Mouse (Mus musculus): ENCODE results near the gene Pkig. TPM values are rescaled to one million over a fixed set of nuclear protein-coding genes. Genes with fewer than 3 reads are reported as not detected.
A peak's percentile ranks its signal among the peaks of the same experiment; 100 is the strongest.

The Pkig gene
- polyA plus RNA-seq, 1 experiment from 2014 or later, result 119 TPM

GRCm38 (mm10) chr2:163744801-163745570 lies 86.8 kb downstream of the Pkig start:
- 73% methylated on average over 10 of the region's 10 CpGs for WGBS
- Histone ChIP-seq H3K36me3 (no peaks in the 10 kb centered on the region), H3K9me3 (no peaks in the 10 kb centered on the region), H3K9ac (no peak overlapping the region), H3K27ac (no peak overlapping the region), H3K27me3 (peaks cover 14% of the 10 kb centered on the region; the same call in 1 of the 2 replicates), H3K4me2 (no peak overlapping the region), H3K4me1 (peaks cover 14% of the 10 kb centered on the region), H3K4me3 (no peak overlapping the region)
- no peak for ATAC-seq (ENCODE audit: insufficient number of reproducible peaks, low FRiP score, low TSS enrichment, low read depth)

GRCm38 (mm10) chr2:163749647-163750611 lies 91.7 kb downstream of the Pkig start, which contains the start of gene Ada:
Ada (minus strand) TSS chr2:163750239.
- WGBS, result under 1% methylated on average over 52 of the region's 57 CpGs
- peak; percentile 78 for ATAC-seq (ENCODE audit: insufficient number of reproducible peaks, low FRiP score, low TSS enrichment, low read depth)
- Histone ChIP-seq H3K27me3 (peaks cover 14% of the 10 kb centered on the region; the same call in 1 of the 2 replicates), H3K4me2 (peak within 1 kb of the TSS; percentile 95), H3K4me1 (peaks cover 19% of the 10 kb centered on the region), H3K4me3 (peak within 1 kb of the TSS; percentile 59), H3K36me3 (no peaks in the 10 kb centered on the region), H3K9me3 (no peaks in the 10 kb centered on the region), H3K9ac (peak within 1 kb of the TSS; percentile 44), H3K27ac (no peak within 1 kb of the TSS)

- Histone ChIP-seq H3K36me3 (no peaks in the 10 kb centered on the region), H3K9ac (no peak overlapping the region), H3K27me3 (peaks cover 4% of the 10 kb centered on the region; the same call in 1 of the 2 replicates), H3K9me3 (no peaks in the 10 kb centered on the region), H3K4me1 (peaks cover 33% of the 10 kb centered on the region), H3K27ac (no peak overlapping the region), H3K4me3 (no peak overlapping the region), H3K4me2 (no peak overlapping the region)
- no peak for ATAC-seq (ENCODE audit: insufficient number of reproducible peaks, low FRiP score, low TSS enrichment, low read depth)
- WGBS, result 55% methylated on average over 5 of the region's 5 CpGs
These were observed 96.0 kb downstream of the Pkig start for GRCm38 (mm10) chr2:163754228-163754627.

GRCm38 (mm10) chr2:163756723-163757122 lies 98.5 kb downstream of the Pkig start:
- peaks cover 20% of the 10 kb centered on the region for H3K4me1 ChIP-seq
- 38% methylated on average over 2 of the region's 2 CpGs for WGBS

GRCm38 (mm10) chr2:163758146-163758545 lies 100.0 kb downstream of the Pkig start:
- Histone ChIP-seq H3K4me2 (no peak overlapping the region), H3K9ac (no peak overlapping the region), H3K27me3 (no peaks in the 10 kb centered on the region), H3K36me3 (no peaks in the 10 kb centered on the region), H3K4me1 (peaks cover 20% of the 10 kb centered on the region), H3K27ac (no peak overlapping the region), H3K4me3 (no peak overlapping the region), H3K9me3 (no peaks in the 10 kb centered on the region)
- WGBS, result 49% methylated on average over 2 of the region's 2 CpGs
- ATAC-seq (ENCODE audit: insufficient number of reproducible peaks, low FRiP score, low TSS enrichment, low read depth), result no peak

More at GRCm38 (mm10) chr2:163756723-163757122, 98.5 kb downstream of the Pkig start:
- Histone ChIP-seq H3K4me3 (no peak overlapping the region), H3K9ac (no peak overlapping the region), H3K9me3 (no peaks in the 10 kb centered on the region), H3K27me3 (no peaks in the 10 kb centered on the region), H3K27ac (peak overlapping the region; percentile 60), H3K36me3 (no peaks in the 10 kb centered on the region), H3K4me2 (no peak overlapping the region)
- ATAC-seq (ENCODE audit: insufficient number of reproducible peaks, low FRiP score, low TSS enrichment, low read depth), result peak; percentile 41; the same call in 1 of the 2 replicates

- WGBS, result 82% methylated on average over 6 of the region's 6 CpGs
- no peaks in the 10 kb centered on the region for H3K36me3 ChIP-seq
- no peak overlapping the region for H3K4me3 ChIP-seq
- no peaks in the 10 kb centered on the region for H3K9me3 ChIP-seq
- H3K4me1 ChIP-seq, result peaks cover 18% of the 10 kb centered on the region
- no peaks in the 10 kb centered on the region for H3K27me3 ChIP-seq
- no peak overlapping the region for H3K9ac ChIP-seq
- H3K4me2 ChIP-seq, result no peak overlapping the region
- no peak overlapping the region for H3K27ac ChIP-seq
- ATAC-seq (ENCODE audit: insufficient number of reproducible peaks, low FRiP score, low TSS enrichment, low read depth), result no peak
These were observed 102.4 kb downstream of the Pkig start for GRCm38 (mm10) chr2:163760589-163760988.

DNA sequence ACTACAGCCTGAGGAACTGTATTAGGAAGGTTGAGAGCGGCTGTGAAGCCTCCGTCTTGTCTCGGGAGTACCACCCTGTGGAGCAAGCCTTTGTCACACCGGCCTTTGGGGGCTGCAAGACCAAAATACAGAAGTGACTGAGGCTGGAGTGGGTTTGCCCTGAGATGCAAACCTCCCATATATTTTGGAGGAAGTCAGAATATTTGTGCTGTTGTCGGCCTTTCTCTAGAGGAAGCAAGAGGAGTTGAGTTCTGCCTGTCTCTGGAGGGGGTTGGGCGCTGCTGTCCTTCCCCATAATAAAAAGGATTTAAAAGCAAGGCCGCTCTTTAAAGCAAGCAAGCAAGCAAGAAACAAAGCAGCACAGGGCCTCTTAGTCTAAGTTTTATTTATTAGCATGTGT lies 103.2 kb downstream of the Pkig start:
- no peaks in the 10 kb centered on the region for H3K27me3 ChIP-seq
- H3K36me3 ChIP-seq, result no peaks in the 10 kb centered on the region
- no peak overlapping the region for H3K9ac ChIP-seq
- no peak overlapping the region for H3K27ac ChIP-seq
- no peak overlapping the region for H3K4me2 ChIP-seq
- WGBS, result 77% methylated on average over 7 of the region's 7 CpGs
- ATAC-seq (ENCODE audit: insufficient number of reproducible peaks, low FRiP score, low TSS enrichment, low read depth), result no peak
- H3K9me3 ChIP-seq, result no peaks in the 10 kb centered on the region
- H3K4me3 ChIP-seq, result no peak overlapping the region
- peaks cover 10% of the 10 kb centered on the region for H3K4me1 ChIP-seq

DNA sequence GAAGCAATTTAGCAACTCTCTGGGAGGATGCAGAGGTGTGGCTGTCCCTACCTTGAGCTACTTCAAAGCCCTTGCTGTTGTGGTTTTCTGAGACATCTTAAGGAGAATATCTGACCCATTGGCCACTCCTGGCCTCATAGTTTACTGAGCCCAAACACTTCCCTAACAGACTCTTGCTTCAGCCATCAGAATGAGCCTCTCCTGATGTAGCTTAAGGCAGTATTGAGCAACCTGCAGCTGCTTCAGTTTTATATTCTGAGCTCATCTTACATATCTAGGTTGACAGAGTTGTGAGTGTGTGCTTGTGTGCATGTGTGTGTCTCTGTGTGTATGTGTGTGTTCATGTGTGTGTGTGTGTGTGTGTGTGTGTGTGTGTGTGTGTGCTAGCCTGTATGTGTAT lies 108.1 kb downstream of the Pkig start:
- H3K27me3 ChIP-seq, result no peaks in the 10 kb centered on the region
- H3K4me3 ChIP-seq, result no peak overlapping the region
- no peaks in the 10 kb centered on the region for H3K4me1 ChIP-seq
- H3K9ac ChIP-seq, result no peak overlapping the region
- no peak overlapping the region for H3K27ac ChIP-seq
- H3K9me3 ChIP-seq, result no peaks in the 10 kb centered on the region
- H3K4me2 ChIP-seq, result no peak overlapping the region
- no peaks in the 10 kb centered on the region for H3K36me3 ChIP-seq
- no peak for ATAC-seq (ENCODE audit: insufficient number of reproducible peaks, low FRiP score, low TSS enrichment, low read depth)

DNA sequence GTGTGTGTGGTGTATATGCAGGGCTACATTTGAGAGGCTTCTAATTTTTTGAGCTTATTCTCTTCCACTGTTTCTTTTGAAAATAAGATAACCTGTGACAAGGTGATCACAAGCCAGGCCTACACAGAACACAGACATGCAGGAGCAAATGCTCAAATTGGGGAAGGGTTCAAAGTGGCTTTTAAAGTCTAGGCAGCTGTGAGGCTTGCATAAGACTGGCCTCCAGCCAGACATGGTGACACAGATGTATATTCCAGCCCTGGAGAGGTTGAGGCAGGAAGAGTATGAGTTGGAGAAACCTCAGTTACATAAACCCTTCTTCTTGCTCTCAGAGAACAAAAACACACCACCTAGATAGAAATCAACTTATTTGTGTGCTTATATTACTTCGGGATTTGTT lies 108.7 kb downstream of the Pkig start:
- Histone ChIP-seq H3K9me3 (no peaks in the 10 kb centered on the region), H3K9ac (no peak overlapping the region), H3K4me1 (no peaks in the 10 kb centered on the region), H3K4me2 (no peak overlapping the region), H3K36me3 (no peaks in the 10 kb centered on the region), H3K27me3 (no peaks in the 10 kb centered on the region), H3K4me3 (no peak overlapping the region), H3K27ac (no peak overlapping the region)
- WGBS, result 73% methylated on average over 1 of the region's 1 CpGs
- no peak for ATAC-seq (ENCODE audit: insufficient number of reproducible peaks, low FRiP score, low TSS enrichment, low read depth)

GRCm38 (mm10) chr2:163770731-163771130 lies 112.5 kb downstream of the Pkig start:
- no peak overlapping the region for H3K4me2 ChIP-seq
- H3K4me3 ChIP-seq, result no peak overlapping the region
- H3K36me3 ChIP-seq, result no peaks in the 10 kb centered on the region
- ATAC-seq (ENCODE audit: insufficient number of reproducible peaks, low FRiP score, low TSS enrichment, low read depth), result no peak
- H3K9me3 ChIP-seq, result no peaks in the 10 kb centered on the region
- H3K27me3 ChIP-seq, result no peaks in the 10 kb centered on the region
- H3K4me1 ChIP-seq, result no peaks in the 10 kb centered on the region
- no peak overlapping the region for H3K9ac ChIP-seq
- 79% methylated on average over 8 of the region's 8 CpGs for WGBS
- no peak overlapping the region for H3K27ac ChIP-seq

Data from limb, embryonic 15.5 days (tissue).